Mouse (Mus musculus) kidney, adult 11 months (tissue): Measurements from ENCODE around the gene Acer1.
"Not testable (repeated sequence)": the region's sequence is repeated elsewhere in the genome, so short reads cannot be mapped to it uniquely, and the experiment has no call there.

ENCODE experiments used
- DNase-seq: peaks from one replicate; pipeline ENCODE4 v3.0.0; 2022

Acer1 gene

GRCm38 (mm10) chr17:56936731-56937130 lies 45.2 kb downstream of the Acer1 start:
- no peak for DNase-seq

GRCm38 (mm10) chr17:56935363-56936131 lies 46.4 kb downstream of the Acer1 start, which contains the start of gene Mllt1:
TSS of gene Mllt1 (minus strand) at chr17:56935415.
- peak; percentile 97 for DNase-seq

GRCm38 (mm10) chr17:56934545-56935330 lies 47.2 kb downstream of the Acer1 start:
- DNase-seq: no peak

- DNase-seq: no peak
These were observed 48.5 kb downstream of the Acer1 start for GRCm38 (mm10) chr17:56933395-56933794.

GRCm38 (mm10) chr17:56930026-56930425 lies 51.9 kb downstream of the Acer1 start:
- no peak for DNase-seq

- no peak for DNase-seq
These were observed 52.4 kb downstream of the Acer1 start for GRCm38 (mm10) chr17:56929530-56929929.

GRCm38 (mm10) chr17:56929101-56929500 lies 52.8 kb downstream of the Acer1 start:
- DNase-seq: no peak

- no peak for DNase-seq
These were observed 55.9 kb downstream of the Acer1 start for GRCm38 (mm10) chr17:56925998-56926397.

- DNase-seq: no peak
These were observed 62.2 kb downstream of the Acer1 start for GRCm38 (mm10) chr17:56919725-56920124.

GRCm38 (mm10) chr17:56917166-56917565 lies 64.8 kb downstream of the Acer1 start:
- DNase-seq: no peak

- DNase-seq: no peak
These were observed 68.5 kb downstream of the Acer1 start for GRCm38 (mm10) chr17:56913444-56913843.

GRCm38 (mm10) chr17:56913023-56913422 lies 68.9 kb downstream of the Acer1 start:
- DNase-seq: no peak

- DNase-seq: not testable (repeated sequence)
These were observed 72.2 kb downstream of the Acer1 start for GRCm38 (mm10) chr17:56909764-56910163.

- DNase-seq: peak; percentile 11
These were observed 74.0 kb downstream of the Acer1 start for GRCm38 (mm10) chr17:56907887-56908286.

GRCm38 (mm10) chr17:56907096-56907495 lies 74.8 kb downstream of the Acer1 start:
- peak; percentile 79 for DNase-seq

GRCm38 (mm10) chr17:56906166-56906565 lies 75.8 kb downstream of the Acer1 start:
- no peak for DNase-seq
